Mouse (Mus musculus): ENCODE data around the gene Nsg1. TPM values are rescaled to one million over a fixed set of nuclear protein-coding genes. Genes with fewer than 3 reads are reported as not detected.

Gene Nsg1
- polyA plus RNA-seq, 2 experiments, result 0.71 to 1.5 TPM

- no peak overlapping the region for H3K4me2 ChIP-seq (ENCODE audit: low read depth)
- no peaks in the 10 kb centered on the region for H3K4me1 ChIP-seq (replicated peaks; ENCODE audit: control insufficient read depth in 2 of 2, insufficient read depth in 2 of 2, low read length in 1 of 2)
- H3K9ac ChIP-seq (replicated peaks), result no peak overlapping the region
- H3K27ac ChIP-seq, result no peak overlapping the region
- TF ChIP-seq EP300 (IDR thresholded peaks at IDR 0.05; ENCODE audit: low read depth), result no peak
- no peak for TF ChIP-seq CTCF (IDR thresholded peaks at IDR 0.05; ENCODE audit: low read depth)
- no peaks in the 10 kb centered on the region for H3K36me3 ChIP-seq (replicated peaks; ENCODE audit: control insufficient read depth, insufficient read depth, low read depth)
- no peaks in the 10 kb centered on the region for H3K9me3 ChIP-seq (ENCODE audit: control insufficient read depth, low read length)
- H3K27me3 ChIP-seq (ENCODE audit: control insufficient read depth, insufficient read depth, low read length), result no peaks in the 10 kb centered on the region
- DNase-seq (ENCODE audit: low read depth in 3 of 3, low spot score in 3 of 3) (no peak), ATAC-seq (ENCODE audit: insufficient read depth) (no peak)
- WGBS (ENCODE audit: insufficient replicate concordance), result 73% methylated on average over 10 of the region's 10 CpGs
- H3K4me3 ChIP-seq (ENCODE audit: insufficient read depth in 1 of 2, low read depth in 2 of 2, low read length in 2 of 2), result no peak overlapping the region
These were observed 52.9 kb downstream of the Nsg1 start for GRCm38 (mm10) chr5:38106807-38107206.

GRCm38 (mm10) chr5:38106080-38106697 is 53.5 kb downstream of the Nsg1 start:
- Histone ChIP-seq H3K9ac (replicated peaks) (no peak overlapping the region), H3K9me3 (ENCODE audit: control insufficient read depth, low read length) (no peaks in the 10 kb centered on the region), H3K4me2 (ENCODE audit: low read depth) (no peak overlapping the region), H3K27ac (no peak overlapping the region), H3K4me1 (replicated peaks; ENCODE audit: control insufficient read depth in 2 of 2, insufficient read depth in 2 of 2, low read length in 1 of 2) (no peaks in the 10 kb centered on the region), H3K27me3 (ENCODE audit: control insufficient read depth, insufficient read depth, low read length) (no peaks in the 10 kb centered on the region), H3K36me3 (replicated peaks; ENCODE audit: control insufficient read depth, insufficient read depth, low read depth) (no peaks in the 10 kb centered on the region), H3K4me3 (ENCODE audit: insufficient read depth in 1 of 2, low read depth in 2 of 2, low read length in 2 of 2) (no peak overlapping the region)
- ATAC-seq (ENCODE audit: insufficient read depth), result no peak
- WGBS (ENCODE audit: insufficient replicate concordance), result 78% methylated on average over 14 of the region's 14 CpGs
- no peak for DNase-seq (ENCODE audit: low read depth in 3 of 3, low spot score in 3 of 3)
- TF ChIP-seq EP300 (IDR thresholded peaks at IDR 0.05; ENCODE audit: low read depth) (no peak), CTCF (IDR thresholded peaks at IDR 0.05; ENCODE audit: low read depth) (no peak)

DNA sequence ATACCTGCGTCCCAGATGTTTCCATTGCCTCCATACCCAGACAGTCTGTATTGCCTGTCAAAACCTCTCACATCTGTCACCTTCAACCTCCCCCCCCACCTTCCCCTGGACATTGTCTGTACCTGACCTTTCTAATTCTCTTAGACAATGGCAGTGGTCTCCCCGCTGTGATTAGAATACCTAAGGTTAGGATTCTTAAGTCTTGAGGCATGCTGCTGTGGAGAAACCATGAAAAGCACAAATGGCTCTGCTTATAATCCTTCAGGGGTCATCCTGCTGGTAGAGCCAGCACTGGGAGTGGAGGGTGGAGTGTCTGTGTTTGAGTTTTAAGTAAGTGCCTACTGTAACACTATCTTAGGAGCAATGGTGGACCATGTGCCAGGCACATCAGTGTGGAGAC is 56.8 kb downstream of the Nsg1 start:
- TF ChIP-seq EP300 (IDR thresholded peaks at IDR 0.05; ENCODE audit: low read depth) (no peak), CTCF (IDR thresholded peaks at IDR 0.05; ENCODE audit: low read depth) (no peak)
- no peak overlapping the region for H3K4me3 ChIP-seq (ENCODE audit: insufficient read depth in 1 of 2, low read depth in 2 of 2, low read length in 2 of 2)
- DNase-seq (ENCODE audit: low read depth in 3 of 3, low spot score in 3 of 3), result no peak

DNA sequence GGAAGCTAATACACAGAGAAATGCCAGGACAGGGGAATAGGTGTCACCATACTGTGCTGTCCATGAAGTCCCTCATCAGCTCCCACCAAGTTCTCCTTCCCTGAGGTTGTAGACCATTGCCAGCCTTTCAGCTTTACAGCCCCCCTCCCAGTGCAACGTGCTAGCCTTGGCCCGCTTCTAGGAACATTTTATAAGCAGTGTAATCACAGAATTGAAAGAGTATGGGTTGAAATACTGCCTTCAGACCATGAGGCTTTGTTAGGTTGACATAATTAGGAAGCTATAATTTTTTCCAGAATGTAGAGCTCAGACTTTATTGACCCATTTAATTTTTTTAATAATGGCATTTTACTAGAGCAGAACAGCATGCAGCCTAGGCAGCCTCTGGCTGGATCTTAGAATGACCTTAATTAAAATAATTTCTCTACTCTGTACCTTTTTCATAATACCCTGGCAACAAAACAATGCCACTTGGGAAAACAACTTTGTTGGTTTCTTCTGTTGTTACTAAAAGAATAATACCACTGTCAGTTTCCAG is 60.5 kb downstream of the Nsg1 start:
- no peaks in the 10 kb centered on the region for H3K9me3 ChIP-seq (ENCODE audit: control insufficient read depth, low read length)
- TF ChIP-seq EP300 (IDR thresholded peaks at IDR 0.05; ENCODE audit: low read depth) (no peak), CTCF (IDR thresholded peaks at IDR 0.05; ENCODE audit: low read depth) (no peak)

More for the DNA sequence above, 56.8 kb downstream of the Nsg1 start:
- Histone ChIP-seq H3K4me1 (replicated peaks; ENCODE audit: control insufficient read depth in 2 of 2, insufficient read depth in 2 of 2, low read length in 1 of 2) (no peaks in the 10 kb centered on the region), H3K9me3 (ENCODE audit: control insufficient read depth, low read length) (no peaks in the 10 kb centered on the region), H3K9ac (replicated peaks) (no peak overlapping the region), H3K4me2 (ENCODE audit: low read depth) (no peak overlapping the region), H3K36me3 (replicated peaks; ENCODE audit: control insufficient read depth, insufficient read depth, low read depth) (no peaks in the 10 kb centered on the region), H3K27ac (no peak overlapping the region), H3K27me3 (ENCODE audit: control insufficient read depth, insufficient read depth, low read length) (no peaks in the 10 kb centered on the region)
- no peak for ATAC-seq (ENCODE audit: insufficient read depth)
- WGBS (ENCODE audit: insufficient replicate concordance), result 64% methylated on average over 2 of the region's 2 CpGs

DNA sequence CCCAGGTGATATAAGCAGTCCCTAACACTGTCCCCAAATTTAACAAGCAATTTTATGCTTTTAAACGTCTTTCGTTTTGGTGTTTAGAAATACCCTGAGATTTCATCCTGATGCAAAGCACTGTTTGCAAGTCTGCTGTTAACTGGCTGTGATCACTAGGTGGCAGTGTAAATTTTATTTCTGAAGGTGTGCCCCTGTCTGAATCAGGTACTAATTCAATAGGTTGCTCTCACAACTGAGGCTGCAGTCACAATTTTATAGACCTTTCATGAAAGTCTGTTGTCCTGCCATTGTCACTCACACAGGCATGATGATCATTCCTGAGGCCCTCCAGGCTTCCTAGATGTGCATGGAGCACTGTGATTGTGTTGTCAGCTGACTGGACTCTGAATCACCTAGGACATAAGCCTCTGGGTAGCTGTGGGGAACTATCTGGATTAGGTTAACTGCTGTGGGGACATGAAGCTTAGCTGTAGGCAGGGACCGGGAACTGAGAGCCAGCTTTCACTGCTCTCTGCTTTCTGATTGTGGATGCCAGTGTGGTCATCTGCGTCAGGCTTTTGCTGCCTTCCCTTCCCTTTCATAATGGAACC is 62.1 kb downstream of the Nsg1 start:
- Histone ChIP-seq H3K27me3 (ENCODE audit: control insufficient read depth, insufficient read depth, low read length) (no peaks in the 10 kb centered on the region), H3K9ac (replicated peaks) (no peak overlapping the region), H3K36me3 (replicated peaks; ENCODE audit: control insufficient read depth, insufficient read depth, low read depth) (no peaks in the 10 kb centered on the region), H3K4me2 (ENCODE audit: low read depth) (no peak overlapping the region), H3K27ac (no peak overlapping the region), H3K4me3 (ENCODE audit: insufficient read depth in 1 of 2, low read depth in 2 of 2, low read length in 2 of 2) (no peak overlapping the region), H3K4me1 (replicated peaks; ENCODE audit: control insufficient read depth in 2 of 2, insufficient read depth in 2 of 2, low read length in 1 of 2) (no peaks in the 10 kb centered on the region), H3K9me3 (ENCODE audit: control insufficient read depth, low read length) (no peaks in the 10 kb centered on the region)
- DNase-seq (ENCODE audit: low read depth in 3 of 3, low spot score in 3 of 3) (no peak), ATAC-seq (ENCODE audit: insufficient read depth) (no peak)
- TF ChIP-seq CTCF (IDR thresholded peaks at IDR 0.05; ENCODE audit: low read depth) (peak; percentile 15; the same call in 1 of the 2 replicates), EP300 (IDR thresholded peaks at IDR 0.05; ENCODE audit: low read depth) (no peak)
- WGBS (ENCODE audit: insufficient replicate concordance), result 64% methylated on average over 4 of the region's 4 CpGs

More for the DNA sequence above, 60.5 kb downstream of the Nsg1 start:
- H3K27me3 ChIP-seq (ENCODE audit: control insufficient read depth, insufficient read depth, low read length), result no peaks in the 10 kb centered on the region
- H3K4me3 ChIP-seq (ENCODE audit: insufficient read depth in 1 of 2, low read depth in 2 of 2, low read length in 2 of 2), result no peak overlapping the region
- no peak overlapping the region for H3K27ac ChIP-seq
- H3K4me1 ChIP-seq (replicated peaks; ENCODE audit: control insufficient read depth in 2 of 2, insufficient read depth in 2 of 2, low read length in 1 of 2), result no peaks in the 10 kb centered on the region
- no peaks in the 10 kb centered on the region for H3K36me3 ChIP-seq (replicated peaks; ENCODE audit: control insufficient read depth, insufficient read depth, low read depth)
- WGBS (ENCODE audit: insufficient replicate concordance), result 72% methylated on average over 2 of the region's 2 CpGs
- ATAC-seq (ENCODE audit: insufficient read depth) (no peak), DNase-seq (ENCODE audit: low read depth in 3 of 3, low spot score in 3 of 3) (no peak)
- no peak overlapping the region for H3K9ac ChIP-seq (replicated peaks)
- H3K4me2 ChIP-seq (ENCODE audit: low read depth), result no peak overlapping the region

All from liver, embryonic 14.5 days (tissue).